Mouse (Mus musculus): ENCODE measurements around the gene Zfyve26.

The Zfyve26 gene

GRCm38 (mm10) chr12:79296126-79296816 lies at the start of gene Zfyve26:
TSS of gene Zfyve26 (minus strand) at chr12:79296304.
- DNase-seq (ENCODE audit: low read depth in 2 of 2, low spot score in 2 of 2), result peak; percentile 85 to 88

GRCm38 (mm10) chr12:79341291-79341845 lies 45.3 kb upstream of the Zfyve26 start:
- no peak for DNase-seq (ENCODE audit: low read depth in 2 of 2, low spot score in 2 of 2)

GRCm38 (mm10) chr12:79340513-79340912 lies 44.4 kb upstream of the Zfyve26 start:
- DNase-seq (ENCODE audit: low read depth in 2 of 2, low spot score in 2 of 2), result no peak

- no peak for DNase-seq (ENCODE audit: low read depth in 2 of 2, low spot score in 2 of 2)
These were observed 42.7 kb upstream of the Zfyve26 start for GRCm38 (mm10) chr12:79338791-79339190.

GRCm38 (mm10) chr12:79331722-79332121 lies 35.6 kb upstream of the Zfyve26 start:
- DNase-seq (ENCODE audit: low read depth in 2 of 2, low spot score in 2 of 2), result no peak

GRCm38 (mm10) chr12:79330571-79330970 lies 34.5 kb upstream of the Zfyve26 start:
- DNase-seq (ENCODE audit: low read depth in 2 of 2, low spot score in 2 of 2), result no peak

GRCm38 (mm10) chr12:79327868-79328267 lies 31.8 kb upstream of the Zfyve26 start:
- DNase-seq (ENCODE audit: low read depth in 2 of 2, low spot score in 2 of 2), result no peak

- no peak for DNase-seq (ENCODE audit: low read depth in 2 of 2, low spot score in 2 of 2)
These were observed 30.6 kb upstream of the Zfyve26 start for GRCm38 (mm10) chr12:79326745-79327144.

- no peak for DNase-seq (ENCODE audit: low read depth in 2 of 2, low spot score in 2 of 2)
These were observed 30.1 kb upstream of the Zfyve26 start for GRCm38 (mm10) chr12:79326236-79326635.

- DNase-seq (ENCODE audit: low read depth in 2 of 2, low spot score in 2 of 2), result peak in 1 of 2 experiments; percentile 17
These were observed 26.4 kb upstream of the Zfyve26 start for GRCm38 (mm10) chr12:79322539-79322938.

GRCm38 (mm10) chr12:79320895-79321294 lies 24.8 kb upstream of the Zfyve26 start:
- DNase-seq (ENCODE audit: low read depth in 2 of 2, low spot score in 2 of 2), result no peak

- no peak for DNase-seq (ENCODE audit: low read depth in 2 of 2, low spot score in 2 of 2)
These were observed 21.2 kb upstream of the Zfyve26 start for GRCm38 (mm10) chr12:79317339-79317738.

- DNase-seq (ENCODE audit: low read depth in 2 of 2, low spot score in 2 of 2), result no peak
These were observed 17.6 kb upstream of the Zfyve26 start for GRCm38 (mm10) chr12:79313721-79314120.

- DNase-seq (ENCODE audit: low read depth in 2 of 2, low spot score in 2 of 2), result no peak
These were observed 9.9 kb upstream of the Zfyve26 start for GRCm38 (mm10) chr12:79306013-79306412.

- DNase-seq (ENCODE audit: low read depth in 2 of 2, low spot score in 2 of 2), result no peak
These were observed 9.0 kb upstream of the Zfyve26 start for GRCm38 (mm10) chr12:79305131-79305530.

- DNase-seq (ENCODE audit: low read depth in 2 of 2, low spot score in 2 of 2), result no peak
These were observed 5.7 kb upstream of the Zfyve26 start for GRCm38 (mm10) chr12:79301802-79302201.

GRCm38 (mm10) chr12:79297884-79298636 lies 2.0 kb upstream of the Zfyve26 start:
- no peak for DNase-seq (ENCODE audit: low read depth in 2 of 2, low spot score in 2 of 2)

GRCm38 (mm10) chr12:79297121-79297576 lies 1.0 kb upstream of the Zfyve26 start, which contains the start of gene Rad51b:
TSS of gene Rad51b (plus strand) at chr12:79297282.
- peak; percentile 60 to 74 for DNase-seq (ENCODE audit: low read depth in 2 of 2, low spot score in 2 of 2)

- DNase-seq (ENCODE audit: low read depth in 2 of 2, low spot score in 2 of 2), result no peak
These were observed 3.2 kb downstream of the Zfyve26 start for GRCm38 (mm10) chr12:79292874-79293273.

GRCm38 (mm10) chr12:79282595-79282994 lies 13.5 kb downstream of the Zfyve26 start:
- no peak for DNase-seq (ENCODE audit: low read depth in 2 of 2, low spot score in 2 of 2)

- no peak for DNase-seq (ENCODE audit: low read depth in 2 of 2, low spot score in 2 of 2)
These were observed 16.5 kb downstream of the Zfyve26 start for GRCm38 (mm10) chr12:79279513-79280115.

- no peak for DNase-seq (ENCODE audit: low read depth in 2 of 2, low spot score in 2 of 2)
These were observed 23.5 kb downstream of the Zfyve26 start for GRCm38 (mm10) chr12:79272604-79273003.

All from CD8-positive naive resting alpha-beta T cell, adult 2 months (primary cell).